Mouse (Mus musculus): ENCODE measurements around the gene Hnrnpr. TPM values are rescaled to one million over a fixed set of nuclear protein-coding genes. Genes with fewer than 3 reads are reported as not detected.
A peak's percentile ranks its signal among the peaks of the same experiment; 100 is the strongest.

The Hnrnpr gene
- polyA plus RNA-seq, 1 experiment from 2014 or later: 121 TPM

- H3K4me2 ChIP-seq (ENCODE audit: low read depth, low read length): no peak overlapping the region
- ATAC-seq (ENCODE audit: insufficient read depth, low FRiP score): no peak
Measured at GRCm38 (mm10) chr4:136401806-136402205, 91.1 kb downstream of the Hnrnpr start.

GRCm38 (mm10) chr4:136407831-136408230 is 97.1 kb downstream of the Hnrnpr start:
- Histone ChIP-seq H3K9ac (ENCODE audit: low read length) (no peak overlapping the region), H3K4me1 (ENCODE audit: control insufficient read depth, insufficient read depth, low read length) (no peaks in the 10 kb centered on the region), H3K27me3 (ENCODE audit: control insufficient read depth, insufficient read depth, low read length) (no peaks in the 10 kb centered on the region), H3K27ac (ENCODE audit: low read length) (no peak overlapping the region), H3K4me3 (replicated peaks; ENCODE audit: low read length) (no peak overlapping the region), H3K9me3 (replicated peaks; ENCODE audit: control insufficient read depth, low read length) (0 out of 2 replicates have a peak, but pooled peaks cover 3% of the 10 kb centered on the region), H3K4me2 (ENCODE audit: low read depth, low read length) (no peak overlapping the region), H3K36me3 (ENCODE audit: control insufficient read depth, insufficient read depth, low read length) (no peaks in the 10 kb centered on the region)
- 39% methylated on average over 11 of the region's 11 CpGs for WGBS
- ATAC-seq (ENCODE audit: insufficient read depth, low FRiP score): peak; percentile 60; the same call in 1 of the 2 replicates

More at GRCm38 (mm10) chr4:136401806-136402205, 91.1 kb downstream of the Hnrnpr start:
- Histone ChIP-seq H3K27ac (ENCODE audit: low read length) (no peak overlapping the region), H3K27me3 (ENCODE audit: control insufficient read depth, insufficient read depth, low read length) (no peaks in the 10 kb centered on the region), H3K4me1 (ENCODE audit: control insufficient read depth, insufficient read depth, low read length) (no peaks in the 10 kb centered on the region), H3K9me3 (replicated peaks; ENCODE audit: control insufficient read depth, low read length) (no peaks in the 10 kb centered on the region), H3K9ac (ENCODE audit: low read length) (no peak overlapping the region), H3K4me3 (replicated peaks; ENCODE audit: low read length) (no peak overlapping the region), H3K36me3 (ENCODE audit: control insufficient read depth, insufficient read depth, low read length) (no peaks in the 10 kb centered on the region)
- WGBS: 73% methylated on average over 10 of the region's 10 CpGs

Other genes starting within 250 kb of the Hnrnpr start
- gene Id3, start 167.4 kb upstream of the Hnrnpr start, polyA plus RNA-seq (2015; fragmentation: Nextera tagmentation; extraction: Ambion mirVana): 271 and 285 TPM in 2 replicates
- gene E2f2, start 138.5 kb upstream of the Hnrnpr start, polyA plus RNA-seq (2015; fragmentation: Nextera tagmentation; extraction: Ambion mirVana): 7.7 and 9.3 TPM in 2 replicates
- gene Asap3, start 104.6 kb upstream of the Hnrnpr start, polyA plus RNA-seq (2015; fragmentation: Nextera tagmentation; extraction: Ambion mirVana): 7.0 and 7.1 TPM in 2 replicates
- 23.9 and 29.1 TPM in 2 replicates for gene Tcea3, start 63.2 kb upstream of the Hnrnpr start, polyA plus RNA-seq (2015; fragmentation: Nextera tagmentation; extraction: Ambion mirVana)
- 23.9 and 25.9 TPM in 2 replicates for gene Zfp46, start 26.3 kb upstream of the Hnrnpr start, polyA plus RNA-seq (2015; fragmentation: Nextera tagmentation; extraction: Ambion mirVana)
- gene Htr1d, start 112.6 kb downstream of the Hnrnpr start, polyA plus RNA-seq (2015; fragmentation: Nextera tagmentation; extraction: Ambion mirVana): 0.27 and 0.34 TPM in 2 replicates
- 0.19 and 0.21 TPM in 2 replicates for gene 6030445D17Rik, start 151.3 kb downstream of the Hnrnpr start, polyA plus RNA-seq (2015; fragmentation: Nextera tagmentation; extraction: Ambion mirVana)
- gene Luzp1, start 158.8 kb downstream of the Hnrnpr start, polyA plus RNA-seq (2015; fragmentation: Nextera tagmentation; extraction: Ambion mirVana): 88.7 and 90.1 TPM in 2 replicates